Mouse (Mus musculus): ENCODE measurements at regions not wholly inside any gene's neighbourhood (a gene's known extent, or its start where the extent isn't known, plus 50 kb on each side); places are given as distances from the start of the nearest gene placed in this dataset.

- no peak for TF ChIP-seq POLR2A (IDR thresholded peaks at IDR 0.05; ENCODE audit: extremely low read depth, insufficient read depth, low read length)
- no peak for TF ChIP-seq CTCF (IDR thresholded peaks at IDR 0.05; ENCODE audit: extremely low read depth, insufficient read depth, low read length)
Measured at GRCm38 (mm10) chr2:48599367-48599766, 214.5 kb upstream of the Acvr2a start.

Measured in cortical plate, adult 2 months (tissue).